Mouse (Mus musculus) monocyte, adult 2 months (primary cell): ENCODE results near the gene Rnd3.

ENCODE experiments used
- DNase-seq, 2 experiments: peaks; one replicate each; pipeline ENCODE4 v3.0.0; 2022; ENCODE audit warnings: low spot score in 2 of 2, low read depth in 1 of 2

Gene Rnd3

GRCm38 (mm10) chr2:51132181-51132580, 16.7 kb downstream of the Rnd3 start:
- DNase-seq = no peak

- DNase-seq = no peak
Measured at GRCm38 (mm10) chr2:51128090-51128489, 20.8 kb downstream of the Rnd3 start.

- no peak for DNase-seq
Measured at GRCm38 (mm10) chr2:51110271-51110670, 38.6 kb downstream of the Rnd3 start.

- no peak for DNase-seq
Measured at GRCm38 (mm10) chr2:51108631-51109030, 40.3 kb downstream of the Rnd3 start.

GRCm38 (mm10) chr2:51101187-51101586, 47.7 kb downstream of the Rnd3 start:
- DNase-seq = no peak

- no peak for DNase-seq
Measured at GRCm38 (mm10) chr2:51099987-51100386, 48.9 kb downstream of the Rnd3 start.

- DNase-seq = no peak
Measured at GRCm38 (mm10) chr2:51099240-51099639, 49.7 kb downstream of the Rnd3 start.

- no peak for DNase-seq
Measured at GRCm38 (mm10) chr2:51090688-51091087, 58.2 kb downstream of the Rnd3 start.

GRCm38 (mm10) chr2:51090049-51090448, 58.9 kb downstream of the Rnd3 start:
- no peak for DNase-seq

- no peak for DNase-seq
Measured at GRCm38 (mm10) chr2:51088843-51089573, 59.9 kb downstream of the Rnd3 start.

GRCm38 (mm10) chr2:51088123-51088453, 60.8 kb downstream of the Rnd3 start:
- DNase-seq = no peak

- no peak for DNase-seq
Measured at GRCm38 (mm10) chr2:51087307-51088122, 61.4 kb downstream of the Rnd3 start.

GRCm38 (mm10) chr2:51085155-51085554, 63.8 kb downstream of the Rnd3 start:
- DNase-seq = no peak

- DNase-seq = no peak
Measured at GRCm38 (mm10) chr2:51082714-51083351, 66.1 kb downstream of the Rnd3 start.
